Mouse (Mus musculus) gastrocnemius, postnatal 36 days (tissue): Measurements from ENCODE around the gene Nos3. TPM values are rescaled to one million over a fixed set of nuclear protein-coding genes. Genes with fewer than 3 reads are reported as not detected.

Experiments used
- DNase-seq, 2 experiments: peaks; one replicate each; pipeline ENCODE4 v3.0.0; 2022
- intact Hi-C: fragments of 180-260 bp; cut with DNase I; formaldehyde crosslinking; loops from one replicate; pipeline ENCODE4 v1.15.1; 2025
- total RNA-seq, 2 experiments: library from RNA; stranded (reverse); gene quantifications; 2 replicates each; pipeline ENCODE4 v1.2.3; 2021

Nos3 gene
- total RNA-seq, 2 experiments from 2014 or later = 4.9 to 5.4 TPM

DNA sequence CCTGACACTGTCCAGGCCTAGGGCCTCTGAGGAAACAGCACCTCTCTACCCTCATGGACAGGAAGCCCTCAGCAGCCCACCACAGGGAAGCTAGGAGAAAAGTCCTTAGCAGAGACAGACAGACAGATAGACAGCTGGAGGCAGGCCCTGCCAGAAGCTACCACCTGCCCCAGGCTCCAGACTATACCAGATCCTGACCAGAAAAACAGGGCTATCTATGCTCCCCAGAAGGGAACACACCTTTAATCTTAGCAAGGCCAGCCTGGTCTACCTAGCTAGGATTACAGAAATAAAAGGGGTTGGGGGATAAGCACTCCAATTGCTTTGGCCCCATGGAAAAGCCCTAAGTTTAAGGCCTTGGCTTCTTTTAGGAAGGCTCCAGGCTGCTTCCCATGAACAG, 21.2 kb upstream of the Nos3 start:
- intact Hi-C loops = no loop called here
- no peak for DNase-seq

DNA sequence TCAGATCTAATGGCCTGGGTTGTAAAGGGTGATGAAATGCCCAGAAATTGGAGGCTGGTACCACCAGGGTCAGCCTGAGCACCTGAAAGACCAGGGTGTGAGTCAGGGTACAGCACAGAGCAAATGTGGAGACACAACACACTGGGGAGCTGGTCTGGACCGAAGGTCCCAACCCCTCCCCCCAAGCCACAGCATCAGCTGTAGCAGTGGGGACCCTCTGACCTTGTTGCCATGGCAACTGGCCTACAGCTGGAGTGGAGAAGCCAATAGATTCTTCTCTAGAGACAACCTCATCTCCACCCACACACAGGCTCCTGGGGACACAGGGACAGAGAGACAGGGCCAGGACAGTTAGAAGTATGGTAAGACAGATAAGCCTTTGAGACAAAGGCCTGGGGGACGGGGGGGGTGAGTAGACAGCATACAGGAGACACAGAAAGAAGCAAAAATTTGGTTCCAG, 20.6 kb upstream of the Nos3 start:
- no peak for DNase-seq
- intact Hi-C loops = no loop called here

DNA sequence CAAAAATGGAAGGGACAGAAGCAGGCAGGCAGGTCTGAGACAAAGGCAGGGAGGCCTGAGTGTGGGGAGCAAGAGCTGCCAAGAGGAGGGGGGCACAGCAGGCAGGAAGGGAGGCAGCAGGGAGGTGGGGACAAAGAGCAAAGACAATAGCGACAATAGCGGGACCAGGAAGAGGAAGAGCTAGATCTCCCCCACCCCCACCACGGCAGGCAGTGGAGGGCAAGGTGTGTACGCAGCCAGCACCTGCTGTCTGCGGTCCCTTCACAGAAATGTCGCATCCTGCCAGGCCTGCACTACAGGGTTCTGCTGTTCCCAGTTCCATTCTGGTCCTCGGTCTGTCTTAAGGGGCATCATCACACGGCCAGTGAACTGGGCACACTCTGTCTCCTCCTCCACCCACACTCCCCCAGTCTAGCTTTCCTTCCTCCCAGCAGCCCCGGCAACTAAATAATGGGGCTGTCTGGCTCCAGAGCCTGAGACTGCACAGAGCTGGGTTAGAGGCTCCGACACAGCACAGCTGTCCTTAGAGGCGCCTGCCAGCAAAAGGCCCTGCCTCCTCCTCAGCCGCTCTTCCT, 20.0 kb upstream of the Nos3 start:
- DNase-seq = no peak
- intact Hi-C loops = no loop called here

DNA sequence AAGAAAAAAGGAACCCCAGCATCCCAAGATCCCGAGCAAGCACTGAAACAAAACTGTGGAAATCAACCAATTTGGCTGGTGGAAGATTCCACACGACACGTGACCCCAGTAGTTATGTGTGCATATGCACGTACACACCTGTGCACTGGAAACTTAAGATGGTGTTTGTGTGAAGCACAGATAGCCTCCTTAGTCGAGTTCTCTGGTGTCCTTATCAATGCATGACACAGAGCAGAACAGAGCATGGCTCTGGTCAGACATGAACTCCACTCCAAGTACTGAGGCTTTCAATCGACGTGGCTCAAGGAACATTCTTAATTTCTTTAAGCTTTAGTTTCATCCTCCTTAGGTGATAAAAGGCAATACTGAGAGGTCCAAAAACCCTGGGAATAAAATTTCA, 18.3 kb upstream of the Nos3 start:
- intact Hi-C loops = no loop called here
- no peak for DNase-seq

DNA sequence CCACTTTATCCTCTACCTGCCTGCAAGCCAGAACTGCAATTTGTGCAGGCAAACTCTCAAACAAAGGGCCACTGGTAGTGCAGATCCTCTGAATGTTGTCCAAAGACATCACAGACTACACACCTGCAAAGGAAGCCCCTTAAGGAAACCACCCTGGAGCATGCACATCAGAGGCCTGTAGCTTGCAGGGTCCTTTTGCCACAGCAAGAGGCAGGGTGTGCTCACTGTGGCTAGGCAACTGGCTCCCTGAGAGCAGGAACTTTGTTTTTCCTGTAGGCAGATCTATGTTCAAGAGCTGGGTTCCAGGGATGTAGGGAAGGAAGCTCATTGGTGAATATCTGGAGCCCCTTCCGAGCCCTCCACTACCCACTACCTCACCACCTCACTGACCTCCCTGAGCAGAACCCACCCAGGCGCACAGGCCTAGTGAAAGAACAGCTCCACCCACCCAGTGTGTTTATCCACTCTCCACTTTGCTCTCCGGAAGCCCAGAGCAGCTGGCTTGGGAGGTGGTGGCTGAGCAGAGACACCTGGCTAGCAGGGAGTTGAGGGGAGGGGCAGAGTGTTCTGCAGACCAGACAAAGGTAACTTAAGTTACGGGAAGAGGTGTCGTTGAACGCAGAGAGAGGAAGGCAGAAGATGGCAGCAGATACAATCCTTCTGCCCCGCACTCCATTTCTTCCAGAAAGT, 17.3 kb upstream of the Nos3 start:
- intact Hi-C loops = no loop called here
- DNase-seq = no peak

DNA sequence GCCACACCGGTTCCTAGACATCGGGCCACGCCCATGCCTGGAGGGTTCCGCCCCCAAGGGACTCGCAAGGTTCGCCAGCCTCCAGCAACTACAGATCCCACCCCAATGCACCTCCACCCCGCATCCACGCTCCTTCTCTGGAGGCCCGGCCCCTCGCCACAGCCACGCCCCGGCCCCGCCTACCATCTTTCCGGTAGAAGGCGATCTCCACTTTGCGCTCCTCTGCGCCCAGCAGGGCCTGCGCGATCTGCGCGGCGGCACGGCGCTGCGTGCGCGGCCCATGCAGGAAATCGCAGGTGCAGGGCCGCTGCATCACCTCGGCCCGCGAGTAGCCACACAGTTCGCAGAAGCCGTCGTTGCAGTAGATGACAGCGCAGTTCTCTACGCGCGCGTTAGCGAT, 16.5 kb upstream of the Nos3 start:
- peak in 1 of 2 experiments; percentile 30 for DNase-seq
- intact Hi-C loops = no loop called here

DNA sequence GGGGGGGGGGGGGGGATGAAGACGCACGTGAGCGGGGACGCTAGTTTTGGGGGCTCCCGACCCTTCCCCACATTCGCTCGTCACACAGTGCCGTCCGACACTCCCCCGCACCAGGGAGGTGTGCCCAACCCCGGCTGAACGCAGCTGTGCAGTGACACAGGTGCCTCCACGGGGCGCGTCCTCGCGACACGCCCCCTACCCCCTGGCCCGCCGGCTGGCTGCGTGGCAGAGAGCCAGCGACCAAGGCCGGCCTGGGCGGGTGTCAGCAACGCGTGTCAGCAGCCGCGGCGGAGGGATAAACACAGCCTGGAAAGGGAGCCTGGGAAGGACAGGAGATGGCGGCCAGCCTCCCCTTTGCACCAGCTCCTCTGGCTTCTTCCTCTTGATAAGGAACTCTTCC, 16.1 kb upstream of the Nos3 start:
- DNase-seq = no peak

DNA sequence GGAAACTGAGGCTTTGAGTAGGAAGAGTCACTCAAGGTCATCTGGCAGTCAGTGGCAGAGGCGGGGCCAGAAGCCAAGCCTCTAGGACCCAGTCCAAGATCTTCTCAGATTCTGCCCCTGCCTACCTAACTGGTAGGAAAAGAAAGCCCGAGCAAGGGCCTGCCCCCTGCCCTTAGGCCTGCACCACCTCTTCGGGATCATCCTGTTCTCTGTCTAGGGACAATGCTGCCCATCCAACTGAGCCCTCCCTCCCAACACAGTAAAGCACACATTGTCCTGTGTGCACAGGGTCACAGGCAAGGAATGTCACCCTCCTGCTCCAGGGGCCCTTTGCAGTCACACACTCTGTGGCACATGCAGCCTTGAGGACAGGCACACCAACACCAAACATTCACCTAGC, 14.5 kb upstream of the Nos3 start:
- DNase-seq = no peak
- intact Hi-C loops = no loop called here

More for the DNA sequence above, 16.1 kb upstream of the Nos3 start:
- intact Hi-C loops = no loop called here

DNA sequence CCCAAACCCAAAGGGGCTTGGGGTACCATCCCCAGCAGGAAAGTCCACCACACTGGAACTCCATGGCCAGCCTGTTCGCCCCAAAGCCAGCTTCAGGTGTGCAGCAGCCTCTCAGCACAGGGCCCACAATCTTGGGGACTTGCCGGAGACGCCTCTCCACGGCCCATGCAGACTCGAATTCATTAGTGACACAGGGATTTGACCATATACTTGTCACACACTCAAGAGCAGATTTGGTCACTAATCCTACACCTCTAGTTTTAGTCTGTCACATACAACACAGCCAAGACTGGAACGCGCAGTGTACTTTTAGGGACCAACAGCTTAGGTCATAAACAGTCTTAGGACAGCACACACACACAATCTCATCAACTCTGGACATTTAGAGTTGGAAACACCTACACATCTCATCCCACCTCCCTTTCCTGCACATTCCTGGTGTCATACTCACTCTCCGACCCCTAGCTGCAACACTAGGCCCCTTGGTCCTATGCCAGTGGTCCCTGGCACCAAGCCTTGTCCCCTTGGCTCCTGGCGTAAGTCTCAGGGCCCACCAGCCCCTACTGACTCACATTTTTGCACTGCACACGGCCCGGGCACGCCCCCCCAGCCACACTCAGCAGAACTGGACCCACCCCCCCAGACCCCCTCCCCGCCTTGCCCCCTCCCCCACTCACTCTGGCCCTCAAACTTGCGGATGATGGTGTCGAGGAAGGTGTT, 13.9 kb upstream of the Nos3 start:
- no peak for DNase-seq
- intact Hi-C loops = no loop called here

DNA sequence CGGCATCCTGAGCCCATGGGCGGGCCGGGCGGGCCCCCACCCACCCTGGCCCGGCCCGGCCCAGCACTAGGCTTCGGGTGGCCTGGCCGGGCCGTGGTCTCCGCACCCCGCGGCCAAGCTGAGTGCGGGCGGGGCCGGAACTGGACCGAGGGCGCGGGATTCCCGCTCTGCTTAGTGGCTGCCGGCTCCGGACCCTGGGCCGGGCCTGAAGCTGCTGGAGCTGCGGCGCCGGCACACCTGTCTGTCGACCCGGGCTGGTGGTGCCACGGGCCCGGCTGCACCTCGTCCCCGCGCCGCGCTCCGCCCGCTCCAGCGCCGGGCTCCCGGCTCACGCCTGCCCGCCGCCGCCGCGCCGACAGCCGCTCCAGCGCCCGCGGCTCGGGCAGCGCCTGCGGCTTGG, 13.3 kb upstream of the Nos3 start, which contains the start of gene Kcnh2:
Gene Kcnh2, minus strand, starts transcription at position 327 of the 400 bp plus-strand sequence.
- intact Hi-C loops = no loop called here
- DNase-seq = no peak

DNA sequence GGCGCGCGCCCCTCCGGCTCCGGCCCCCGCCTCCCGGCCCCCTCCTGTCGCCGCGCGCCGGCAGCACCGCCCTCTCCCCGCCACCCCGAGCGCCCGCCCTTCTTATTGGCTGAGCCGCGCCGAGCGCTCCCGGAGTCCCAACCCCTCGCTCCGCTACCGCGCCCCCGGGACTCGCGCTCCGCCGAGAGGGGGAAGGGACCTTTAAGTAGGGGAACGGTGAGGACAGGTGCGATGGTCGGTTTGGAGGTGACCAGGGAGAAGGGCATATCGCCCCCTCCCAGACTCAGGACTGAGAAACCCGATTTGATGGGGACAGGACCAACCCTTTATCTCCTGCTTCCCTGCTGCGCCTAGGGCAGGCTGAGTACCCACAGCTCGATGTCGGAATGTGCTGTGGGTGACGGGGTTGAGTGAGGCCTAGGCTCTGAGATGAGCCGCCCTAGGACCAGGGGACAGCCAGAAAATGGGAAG, 12.9 kb upstream of the Nos3 start:
- intact Hi-C loops = no loop called here

DNA sequence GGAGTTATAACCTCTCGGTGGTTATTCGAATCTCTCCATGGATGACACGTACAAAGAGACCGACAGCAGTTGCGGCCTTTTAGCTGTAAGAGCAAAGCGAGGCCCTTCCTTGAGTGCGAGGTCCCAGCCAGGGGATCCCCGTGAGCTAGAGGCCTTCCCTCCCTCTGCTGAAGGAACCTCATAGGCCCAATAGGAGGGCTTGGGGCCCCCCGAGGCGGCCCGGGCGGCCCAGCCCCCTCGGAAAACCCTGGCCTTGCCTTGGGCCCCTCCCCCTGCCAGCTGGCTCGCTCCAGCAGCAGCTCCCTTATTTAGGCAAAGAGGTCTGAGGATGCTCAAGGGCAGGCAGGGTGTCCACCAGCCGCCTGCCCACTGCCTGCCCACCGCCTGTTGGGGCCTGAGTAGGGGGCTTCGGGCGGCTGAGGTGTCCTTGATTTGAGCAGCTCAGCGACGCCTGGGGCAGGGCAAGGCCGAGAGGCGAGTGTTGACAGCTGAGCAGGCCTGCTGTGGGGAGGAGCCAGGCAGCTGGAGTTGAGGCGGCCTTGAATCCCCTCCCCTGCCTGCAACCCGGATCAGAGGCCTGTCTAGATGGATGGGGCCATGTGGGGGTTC, 12.3 kb upstream of the Nos3 start:
- DNase-seq = no peak
- intact Hi-C loops = no loop called here

More for the DNA sequence above, 12.9 kb upstream of the Nos3 start:
- DNase-seq = peak; percentile 34 to 51

DNA sequence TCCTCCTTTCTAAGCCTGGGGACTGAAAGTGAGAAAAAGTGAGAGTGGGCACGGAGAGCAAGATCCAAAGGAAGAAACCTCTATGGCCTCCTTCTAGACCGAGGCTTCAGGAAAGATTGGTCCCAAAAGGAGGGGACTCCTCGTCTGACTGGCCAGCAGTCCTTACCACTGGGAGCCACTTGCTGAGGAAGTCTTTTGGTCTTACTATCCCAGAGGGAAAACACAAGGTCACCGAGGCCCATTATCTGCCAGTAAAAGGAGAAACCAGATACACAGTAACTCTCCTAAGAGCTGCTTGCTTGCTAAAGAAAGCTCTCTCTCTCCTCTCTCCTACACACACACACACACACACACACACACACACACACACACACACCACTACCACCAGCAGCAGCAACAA, 11.3 kb upstream of the Nos3 start:
- intact Hi-C loops = no loop called here
- no peak for DNase-seq

DNA sequence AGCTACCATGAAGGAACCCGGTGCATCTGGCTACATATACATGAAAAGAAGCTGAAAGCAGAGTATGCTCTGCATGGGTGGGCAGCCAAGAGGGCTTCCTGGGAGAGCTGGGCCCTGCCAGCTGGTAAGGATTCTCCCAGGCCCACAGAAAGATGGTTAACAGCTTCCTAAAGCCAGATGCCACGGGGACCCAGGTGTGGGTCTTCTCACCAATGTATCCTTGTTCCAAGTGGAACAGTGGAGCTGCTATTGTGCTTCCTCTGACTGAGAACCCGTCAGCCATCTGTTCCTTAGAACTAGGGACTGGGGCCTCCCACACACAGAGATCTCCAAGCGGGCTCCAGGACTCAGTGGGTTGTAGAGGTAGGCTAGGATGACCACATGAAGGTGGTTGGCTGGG, 7.8 kb upstream of the Nos3 start:
- intact Hi-C loops = no loop called here
- DNase-seq = no peak

DNA sequence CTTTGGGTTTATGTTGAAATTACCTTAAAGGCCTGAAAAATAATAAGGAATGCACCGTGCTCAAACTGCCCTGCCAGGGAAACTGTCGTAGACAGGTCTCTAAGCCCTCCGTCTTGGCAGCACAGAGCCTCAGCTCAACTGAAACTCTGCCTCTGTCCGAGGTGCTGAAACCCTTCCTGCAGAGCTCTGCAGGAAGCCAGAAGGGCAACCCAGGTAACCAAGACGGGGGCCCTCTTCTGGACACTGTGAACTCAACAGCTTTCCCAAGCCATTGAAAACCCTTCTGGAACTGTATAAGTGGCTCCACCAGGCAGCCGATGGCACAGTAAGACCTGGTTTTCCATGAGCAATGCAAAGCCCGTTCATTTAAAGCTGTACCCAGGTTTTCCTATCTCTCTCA, 7.1 kb upstream of the Nos3 start:
- intact Hi-C loops = no loop called here
- peak in 1 of 2 experiments; percentile 57 for DNase-seq

DNA sequence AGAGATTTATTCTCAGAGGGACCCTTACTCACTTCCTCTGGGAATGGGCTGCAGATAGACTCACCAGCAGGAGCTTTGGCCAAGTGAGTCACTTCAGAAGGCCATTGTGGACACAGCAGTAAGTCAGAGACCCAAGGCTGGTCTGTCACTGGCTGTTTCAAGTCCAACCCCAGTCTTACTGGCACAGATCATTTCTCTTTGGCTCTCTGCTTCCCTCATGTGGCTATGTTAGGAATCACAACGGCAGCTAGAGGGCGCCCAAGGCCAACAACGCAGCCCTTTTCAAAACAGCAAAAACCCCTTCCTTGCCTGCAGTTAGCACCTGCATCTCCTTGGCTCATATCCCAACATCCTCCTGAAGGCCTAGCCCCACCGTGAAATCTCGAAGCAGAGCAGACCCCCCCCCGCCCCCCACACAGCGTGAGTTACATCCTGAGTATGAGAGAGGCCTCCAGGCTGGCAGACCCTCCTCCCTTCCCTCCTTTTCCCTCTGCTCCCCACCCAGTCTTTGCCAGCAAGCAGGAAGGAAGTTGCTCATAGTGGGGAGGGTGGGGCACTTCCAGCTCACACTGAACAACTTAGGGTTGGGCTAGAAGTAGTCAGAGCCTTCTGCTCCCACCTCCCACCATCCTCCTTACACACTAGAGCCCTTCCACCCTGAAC, 3.7 kb upstream of the Nos3 start:
- DNase-seq = peak; percentile 66 to 68
- intact Hi-C loops = loop anchor here (2.0 kb wide), 1 partner anchor 100 kb away; no protein-coding TSS in a partner anchor

DNA sequence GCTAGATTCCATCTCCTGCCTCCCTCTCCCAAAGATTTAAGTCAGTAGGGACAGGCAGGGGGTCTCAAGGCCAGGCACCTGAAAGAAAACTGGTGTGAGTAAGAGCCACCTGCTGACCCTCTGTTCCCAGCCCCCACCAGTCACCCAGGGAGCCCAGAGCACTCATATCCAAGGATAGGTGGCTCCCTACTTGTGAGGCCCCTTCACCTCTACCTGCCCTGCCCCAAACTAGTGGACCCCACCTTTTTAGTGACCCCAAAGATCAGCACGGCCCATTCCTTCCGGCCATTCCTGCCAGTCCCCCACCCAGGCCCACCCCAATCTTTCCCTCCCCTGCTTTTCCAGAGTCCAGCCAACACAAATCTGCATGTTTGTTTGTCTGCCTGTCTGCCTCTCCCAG, 1.1 kb upstream of the Nos3 start:
- DNase-seq = no peak
- intact Hi-C loops = no loop called here

DNA sequence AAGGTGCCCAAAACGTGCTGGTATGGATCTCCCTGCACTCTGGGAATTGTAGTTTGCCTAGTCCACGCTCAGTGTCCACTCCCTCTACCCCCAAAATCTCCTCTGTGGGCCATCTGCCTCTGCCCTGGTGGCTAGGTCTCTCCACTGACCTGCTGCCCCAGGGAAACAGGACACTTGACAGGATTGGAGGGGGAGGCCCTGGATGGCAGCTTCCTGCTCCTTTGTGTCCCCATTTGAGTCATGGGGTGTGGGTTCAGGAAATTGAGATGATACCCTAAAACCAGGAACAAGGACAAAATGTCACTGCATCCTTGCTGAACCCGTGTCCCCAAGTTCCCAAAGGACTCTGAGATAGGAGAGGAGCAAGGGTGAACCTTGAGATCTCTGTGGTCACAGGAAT, 549 bp upstream of the Nos3 start:
- intact Hi-C loops = no loop called here
- no peak for DNase-seq

DNA sequence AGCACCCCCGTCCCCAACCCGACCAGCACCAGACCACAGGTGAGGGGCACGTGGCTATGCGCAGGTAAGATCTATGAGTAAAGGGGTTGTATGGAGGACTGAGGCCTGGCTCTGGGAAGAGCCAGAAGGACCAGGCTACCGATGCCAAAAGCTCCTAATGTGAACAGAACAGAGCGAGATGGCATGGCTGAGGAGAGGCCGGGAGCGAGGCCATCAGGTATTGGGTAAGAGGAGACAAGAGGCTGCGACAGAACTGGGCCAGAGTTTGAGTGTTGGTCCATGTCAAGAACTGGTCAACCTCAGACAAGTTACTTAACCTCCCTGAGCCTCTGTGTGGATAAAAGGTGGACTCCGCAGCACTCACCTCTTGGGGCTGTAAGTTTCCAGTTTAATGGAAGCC, 353 bp downstream of the Nos3 start:
- no peak for DNase-seq
- intact Hi-C loops = no loop called here

DNA sequence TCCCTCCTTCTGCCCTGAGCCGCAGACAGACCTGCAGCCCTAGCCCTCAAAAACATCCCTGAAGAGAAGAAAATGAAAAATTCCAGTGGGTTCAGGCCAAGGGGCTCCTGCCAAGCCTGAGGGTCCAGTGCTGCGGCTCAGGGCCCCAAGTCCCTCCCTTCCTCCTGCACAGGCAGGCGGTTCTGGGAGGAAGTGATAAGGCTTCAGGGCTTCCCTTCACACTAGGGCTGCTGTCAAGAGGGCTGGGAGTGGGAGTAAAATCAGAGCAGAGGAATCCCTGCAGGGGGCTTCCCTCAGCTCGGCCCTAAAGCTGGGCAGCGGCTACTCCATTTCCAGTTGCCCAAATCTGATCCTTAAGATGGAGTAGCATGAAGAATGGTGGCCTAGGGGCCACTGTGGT, 918 bp downstream of the Nos3 start:
- DNase-seq = no peak
- intact Hi-C loops = no loop called here

DNA sequence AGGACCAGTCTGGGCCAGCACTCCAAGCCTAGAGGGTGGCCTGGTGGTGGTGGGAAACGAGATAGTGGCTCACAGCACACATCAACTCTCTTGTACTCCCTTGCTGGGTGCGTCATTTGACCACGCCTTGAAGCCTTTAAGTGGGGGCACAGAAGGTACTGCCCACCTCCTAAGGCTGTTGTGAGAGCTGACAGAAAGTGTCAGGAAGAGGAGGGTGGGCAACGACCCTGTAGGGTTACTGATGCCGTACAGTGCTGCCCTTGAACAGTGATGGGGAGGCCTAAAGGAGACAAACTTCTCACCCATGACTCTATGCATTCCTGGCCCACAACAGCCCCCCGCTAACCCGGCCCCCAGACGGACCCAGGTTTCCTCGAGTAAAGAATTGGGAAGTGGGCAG, 1.8 kb downstream of the Nos3 start:
- intact Hi-C loops = no loop called here
- no peak for DNase-seq
